Mouse (Mus musculus): Measurements from ENCODE around the gene Cyp4f14. TPM values are rescaled to one million over a fixed set of nuclear protein-coding genes. Genes with fewer than 3 reads are reported as not detected.
"Not testable (repeated sequence)": the region's sequence is repeated elsewhere in the genome, so short reads cannot be mapped to it uniquely, and the experiment has no call there.

Cyp4f14 gene
- polyA plus RNA-seq, 1 experiment from 2014 or later, result 0.10 TPM

GRCm38 (mm10) chr17:32889611-32890010, 27.5 kb downstream of the Cyp4f14 start:
- no peak overlapping the region for H3K9ac ChIP-seq
- WGBS, result 96% methylated on average over 6 of the region's 6 CpGs
- 0 out of 2 replicates have a peak, but pooled peaks cover 4% of the 10 kb centered on the region for H3K36me3 ChIP-seq (replicated peaks)
- no peak for ATAC-seq (replicated peaks)
- H3K9me3 ChIP-seq, result no peaks in the 10 kb centered on the region
- no peak overlapping the region for H3K27ac ChIP-seq
- peak overlapping the region; percentile 84; the same call in 1 of the 2 replicates for H3K4me2 ChIP-seq
- H3K4me3 ChIP-seq, result no peak overlapping the region
- no peaks in the 10 kb centered on the region for H3K27me3 ChIP-seq (replicated peaks)
- peaks cover 20% of the 10 kb centered on the region for H3K4me1 ChIP-seq

GRCm38 (mm10) chr17:32880320-32881218, 36.6 kb downstream of the Cyp4f14 start:
- Histone ChIP-seq H3K4me2 (no peak overlapping the region), H3K27ac (no peak overlapping the region), H3K27me3 (replicated peaks) (no peaks in the 10 kb centered on the region; the same call in 1 of the 2 replicates), H3K9me3 (no peaks in the 10 kb centered on the region), H3K4me3 (no peak overlapping the region), H3K36me3 (replicated peaks) (peaks cover 33% of the 10 kb centered on the region), H3K4me1 (no peaks in the 10 kb centered on the region), H3K9ac (no peak overlapping the region)
- ATAC-seq (replicated peaks), result no peak
- WGBS, result 93% methylated on average over 14 of the region's 14 CpGs

GRCm38 (mm10) chr17:32878773-32879172, 38.4 kb downstream of the Cyp4f14 start:
- no peak for ATAC-seq (replicated peaks)
- no peak overlapping the region for H3K27ac ChIP-seq

GRCm38 (mm10) chr17:32877471-32878171, 39.5 kb downstream of the Cyp4f14 start:
- no peak overlapping the region for H3K27ac ChIP-seq
- no peak overlapping the region for H3K4me3 ChIP-seq
- no peaks in the 10 kb centered on the region for H3K4me1 ChIP-seq
- H3K36me3 ChIP-seq (replicated peaks), result peaks cover 12% of the 10 kb centered on the region
- no peaks in the 10 kb centered on the region; the same call in 1 of the 2 replicates for H3K27me3 ChIP-seq (replicated peaks)
- H3K4me2 ChIP-seq, result no peak overlapping the region
- no peak for ATAC-seq (replicated peaks)
- no peaks in the 10 kb centered on the region for H3K9me3 ChIP-seq
- WGBS, result 17% methylated on average over 22 of the region's 22 CpGs
- H3K9ac ChIP-seq, result no peak overlapping the region

More at GRCm38 (mm10) chr17:32878773-32879172, 38.4 kb downstream of the Cyp4f14 start:
- WGBS, result 96% methylated on average over 11 of the region's 11 CpGs
- no peak overlapping the region for H3K4me3 ChIP-seq
- no peaks in the 10 kb centered on the region for H3K9me3 ChIP-seq
- H3K9ac ChIP-seq, result no peak overlapping the region
- H3K27me3 ChIP-seq (replicated peaks), result no peaks in the 10 kb centered on the region; the same call in 1 of the 2 replicates
- no peak overlapping the region for H3K4me2 ChIP-seq
- peaks cover 22% of the 10 kb centered on the region for H3K36me3 ChIP-seq (replicated peaks)
- H3K4me1 ChIP-seq, result no peaks in the 10 kb centered on the region

GRCm38 (mm10) chr17:32872696-32873095, 44.4 kb downstream of the Cyp4f14 start:
- 67% methylated on average over 5 of the region's 5 CpGs for WGBS
- Histone ChIP-seq H3K27ac (no peak overlapping the region), H3K4me1 (no peaks in the 10 kb centered on the region), H3K9me3 (0 out of 2 replicates have a peak, but pooled peaks cover 3% of the 10 kb centered on the region), H3K36me3 (replicated peaks) (no peaks in the 10 kb centered on the region), H3K4me2 (no peak overlapping the region), H3K27me3 (replicated peaks) (no peaks in the 10 kb centered on the region; the same call in 1 of the 2 replicates), H3K4me3 (no peak overlapping the region), H3K9ac (no peak overlapping the region)
- no peak for ATAC-seq (replicated peaks)

- Histone ChIP-seq H3K4me1 (no peaks in the 10 kb centered on the region), H3K9ac (no peak overlapping the region), H3K27me3 (replicated peaks) (no peaks in the 10 kb centered on the region; the same call in 1 of the 2 replicates), H3K36me3 (replicated peaks) (no peaks in the 10 kb centered on the region), H3K4me2 (no peak overlapping the region), H3K4me3 (no peak overlapping the region), H3K9me3 (0 out of 2 replicates have a peak, but pooled peaks cover 3% of the 10 kb centered on the region), H3K27ac (no peak overlapping the region)
- no peak for ATAC-seq (replicated peaks)
- WGBS, result 82% methylated on average over 4 of the region's 4 CpGs
Measured at GRCm38 (mm10) chr17:32872091-32872490, 45.1 kb downstream of the Cyp4f14 start.

- Histone ChIP-seq H3K36me3 (replicated peaks) (no peaks in the 10 kb centered on the region), H3K27me3 (replicated peaks) (no peaks in the 10 kb centered on the region), H3K9ac (no peak overlapping the region), H3K4me1 (no peaks in the 10 kb centered on the region), H3K27ac (no peak overlapping the region), H3K4me3 (no peak overlapping the region), H3K4me2 (no peak overlapping the region), H3K9me3 (0 out of 2 replicates have a peak, but pooled peaks cover 3% of the 10 kb centered on the region)
- no peak for ATAC-seq (replicated peaks)
- 82% methylated on average over 1 of the region's 1 CpGs for WGBS
Measured at GRCm38 (mm10) chr17:32871483-32871882, 45.7 kb downstream of the Cyp4f14 start.

- not testable (repeated sequence) for ATAC-seq (replicated peaks); H3K9ac ChIP-seq; H3K36me3 ChIP-seq (replicated peaks); H3K27ac ChIP-seq; H3K4me2 ChIP-seq; H3K4me1 ChIP-seq; H3K27me3 ChIP-seq (replicated peaks); H3K9me3 ChIP-seq; H3K4me3 ChIP-seq
- WGBS, result 67% methylated on average over 5 of the region's 7 CpGs
Measured at GRCm38 (mm10) chr17:32867266-32867665, 49.9 kb downstream of the Cyp4f14 start.

- not testable (repeated sequence) for H3K9ac ChIP-seq; H3K27ac ChIP-seq; H3K4me3 ChIP-seq; H3K4me1 ChIP-seq; H3K4me2 ChIP-seq; ATAC-seq (replicated peaks); H3K27me3 ChIP-seq (replicated peaks); H3K9me3 ChIP-seq; H3K36me3 ChIP-seq (replicated peaks)
- 74% methylated on average over 4 of the region's 6 CpGs for WGBS
Measured at GRCm38 (mm10) chr17:32856713-32857112, 60.4 kb downstream of the Cyp4f14 start.

Other genes with a start within 250 kb of the Cyp4f14 start
- 1.5 and 1.7 TPM in 2 replicates for gene Cyp4f15, start 231.7 kb downstream of the Cyp4f14 start, polyA plus RNA-seq (2015; fragmentation: Nextera tagmentation; extraction: Ambion mirVana)
- gene Zfp871, start 129.1 kb downstream of the Cyp4f14 start, polyA plus RNA-seq (2015; fragmentation: Nextera tagmentation; extraction: Ambion mirVana), result 48.1 and 48.6 TPM in 2 replicates
- 69.5 and 73.5 TPM in 2 replicates for gene Zfp811, start 107.4 kb downstream of the Cyp4f14 start, polyA plus RNA-seq (2015; fragmentation: Nextera tagmentation; extraction: Ambion mirVana)
- gene Zfp799, start 87.1 kb downstream of the Cyp4f14 start, polyA plus RNA-seq (2015; fragmentation: Nextera tagmentation; extraction: Ambion mirVana), result 19.2 and 22.2 TPM in 2 replicates
- 7.4 and 7.9 TPM in 2 replicates for gene Zfp870, start 25.7 kb downstream of the Cyp4f14 start, polyA plus RNA-seq (2015; fragmentation: Nextera tagmentation; extraction: Ambion mirVana)
- gene Cyp4f13, start 30.1 kb upstream of the Cyp4f14 start, polyA plus RNA-seq (2015; fragmentation: Nextera tagmentation; extraction: Ambion mirVana), result 7.7 and 8.7 TPM in 2 replicates
- gene Zfp472, start 48.5 kb upstream of the Cyp4f14 start, polyA plus RNA-seq (2015; fragmentation: Nextera tagmentation; extraction: Ambion mirVana), result 8.1 and 8.4 TPM in 2 replicates
- gene Zfp952, start 75.8 kb upstream of the Cyp4f14 start, polyA plus RNA-seq (2015; fragmentation: Nextera tagmentation; extraction: Ambion mirVana), result 23.6 and 24.0 TPM in 2 replicates
- 28.7 and 29.5 TPM in 2 replicates for gene Zfp763, start 116.1 kb upstream of the Cyp4f14 start, polyA plus RNA-seq (2015; fragmentation: Nextera tagmentation; extraction: Ambion mirVana)
- not detected in 2 replicates for gene 4921501E09Rik, start 150.7 kb upstream of the Cyp4f14 start, polyA plus RNA-seq (2015; fragmentation: Nextera tagmentation; extraction: Ambion mirVana)
- gene Zfp563, start 172.0 kb upstream of the Cyp4f14 start, polyA plus RNA-seq (2015; fragmentation: Nextera tagmentation; extraction: Ambion mirVana), result 23.0 and 24.0 TPM in 2 replicates
- 0.34 and 0.50 TPM in 2 replicates for gene Morc2b, start 222.3 kb upstream of the Cyp4f14 start, polyA plus RNA-seq (2015; fragmentation: Nextera tagmentation; extraction: Ambion mirVana)

All from midbrain, embryonic 15.5 days (tissue).